Mouse (Mus musculus) liver, adult 2 months (tissue): ENCODE measurements around the gene Nr2f2.

Source experiments
- CTCF ChIP-seq: fragments of 200-500 bp; IDR thresholded peaks from 2 replicates; pipeline ENCODE4 v1.5.1; 2011; ENCODE audit warnings: low read depth, low read length, control low read depth
- POLR2A ChIP-seq: fragments of 200-500 bp; IDR thresholded peaks from 2 replicates; pipeline ENCODE4 v1.6.1; 2011; ENCODE audit warnings: low read length, control low read depth; ENCODE audit not compliant: insufficient read depth; ENCODE audit errors: extremely low read depth

- no peak for TF ChIP-seq CTCF
- TF ChIP-seq POLR2A = no peak
Measured at GRCm38 (mm10) chr7:70370552-70371262, 4.2 kb upstream of the Nr2f2 start.
